Mouse (Mus musculus) ES-Bruce4 (cell line): ENCODE data around the gene Pi16. TPM values are rescaled to one million over a fixed set of nuclear protein-coding genes. Genes with fewer than 3 reads are reported as not detected.

Experiments used
- H3K27ac ChIP-seq: 2 replicates; pipeline ENCODE4 v1.5.1; 2012; ENCODE audit warnings: low read length, inconsistent platforms; ENCODE audit not compliant: insufficient read depth
- H3K27me3 ChIP-seq: 2 replicates; pipeline ENCODE4 v1.6.1; 2012; ENCODE audit warnings: mild to moderate bottlenecking, low read length, inconsistent platforms; ENCODE audit not compliant: control insufficient read depth, poor library complexity, insufficient read depth, severe bottlenecking
- H3K36me3 ChIP-seq: 2 replicates; pipeline ENCODE4 v1.6.1; 2012; ENCODE audit warnings: inconsistent platforms, mild to moderate bottlenecking, low read length, moderate library complexity; ENCODE audit not compliant: control insufficient read depth, poor library complexity, insufficient read depth, severe bottlenecking
- H3K4me1 ChIP-seq: one replicate; pipeline ENCODE4 v1.8.1; 2011; ENCODE audit warnings: low read length; ENCODE audit not compliant: control insufficient read depth, insufficient read depth
- H3K4me3 ChIP-seq: 2 replicates; pipeline ENCODE4 v1.5.1; 2011; ENCODE audit warnings: low read depth, mild to moderate bottlenecking, low read length
- H3K9ac ChIP-seq: 2 replicates; pipeline ENCODE4 v1.6.1; 2012; ENCODE audit warnings: low read depth, mild to moderate bottlenecking, inconsistent platforms; ENCODE audit not compliant: poor library complexity, severe bottlenecking
- H3K9me3 ChIP-seq: replicated peaks from 2 replicates; pipeline ENCODE4 v1.6.1; 2012; ENCODE audit warnings: mild to moderate bottlenecking, low read length, inconsistent platforms; ENCODE audit not compliant: control insufficient read depth, poor library complexity, insufficient read depth, severe bottlenecking
- CTCF ChIP-seq: IDR thresholded peaks from one replicate; pipeline ENCODE4 v1.8.1; 2011; ENCODE audit warnings: low read depth, low read length
- EP300 ChIP-seq: IDR thresholded peaks from 2 replicates; pipeline ENCODE4 v1.6.1; 2011; ENCODE audit warnings: low read depth, low read length; ENCODE audit not compliant: insufficient read depth
- POLR2A ChIP-seq: IDR thresholded peaks from one replicate; pipeline ENCODE4 v1.8.1; 2011; ENCODE audit warnings: low read length; ENCODE audit not compliant: insufficient read depth
- polyA plus RNA-seq: library from polyadenylated mRNA; stranded (reverse); fragments of >200 nt; gene quantifications from 2 replicates; pipeline ENCODE4 v1.2.4, GENCODE M21; 2011; ENCODE audit warnings: low read depth; ENCODE audit not compliant: missing spikeins, insufficient read depth, insufficient read length

Gene Pi16
- polyA plus RNA-seq, 1 experiment = 0.39 TPM

- TF ChIP-seq POLR2A (no peak), EP300 (no peak), CTCF (no peak)
- Histone ChIP-seq H3K27ac (no peak overlapping the region), H3K9me3 (no peaks in the 10 kb centered on the region), H3K4me1 (no peaks in the 10 kb centered on the region), H3K9ac (no peak overlapping the region), H3K4me3 (no peak overlapping the region), H3K36me3 (no peaks in the 10 kb centered on the region), H3K27me3 (no peaks in the 10 kb centered on the region)
Observed at GRCm38 (mm10) chr17:29273889-29274288, 43.6 kb upstream of the Pi16 start.

- Histone ChIP-seq H3K27ac (peak overlapping the region; percentile 69), H3K4me1 (no peaks in the 10 kb centered on the region), H3K36me3 (no peaks in the 10 kb centered on the region), H3K9ac (no peak overlapping the region), H3K27me3 (no peaks in the 10 kb centered on the region), H3K9me3 (no peaks in the 10 kb centered on the region), H3K4me3 (no peak overlapping the region)
- TF ChIP-seq CTCF (no peak), POLR2A (no peak), EP300 (no peak)
Observed at GRCm38 (mm10) chr17:29280422-29280821, 37.1 kb upstream of the Pi16 start.

- H3K9me3 ChIP-seq = no peaks in the 10 kb centered on the region
- no peaks in the 10 kb centered on the region for H3K36me3 ChIP-seq
- TF ChIP-seq CTCF (no peak), EP300 (no peak), POLR2A (no peak)
- H3K27ac ChIP-seq = no peak overlapping the region
- no peaks in the 10 kb centered on the region for H3K27me3 ChIP-seq
- no peaks in the 10 kb centered on the region for H3K4me1 ChIP-seq
- H3K9ac ChIP-seq = no peak overlapping the region
- no peak overlapping the region for H3K4me3 ChIP-seq
Observed at GRCm38 (mm10) chr17:29281541-29281940, 35.9 kb upstream of the Pi16 start.

GRCm38 (mm10) chr17:29282216-29282952, 35.1 kb upstream of the Pi16 start:
- H3K27me3 ChIP-seq = no peaks in the 10 kb centered on the region
- H3K9ac ChIP-seq = no peak overlapping the region
- TF ChIP-seq EP300 (no peak), CTCF (no peak), POLR2A (no peak)
- H3K4me1 ChIP-seq = no peaks in the 10 kb centered on the region
- no peaks in the 10 kb centered on the region for H3K9me3 ChIP-seq
- H3K36me3 ChIP-seq = no peaks in the 10 kb centered on the region
- no peak overlapping the region for H3K27ac ChIP-seq
- no peak overlapping the region for H3K4me3 ChIP-seq

GRCm38 (mm10) chr17:29291793-29292192, 25.7 kb upstream of the Pi16 start:
- Histone ChIP-seq H3K36me3 (no peaks in the 10 kb centered on the region), H3K9ac (no peak overlapping the region), H3K4me1 (no peaks in the 10 kb centered on the region), H3K27ac (no peak overlapping the region), H3K9me3 (no peaks in the 10 kb centered on the region), H3K27me3 (no peaks in the 10 kb centered on the region), H3K4me3 (no peak overlapping the region)
- TF ChIP-seq EP300 = no peak
- no peak for TF ChIP-seq CTCF
- TF ChIP-seq POLR2A = no peak

- H3K27ac ChIP-seq = no peak overlapping the region
- no peaks in the 10 kb centered on the region for H3K9me3 ChIP-seq
- no peak for TF ChIP-seq EP300
- TF ChIP-seq POLR2A = no peak
- TF ChIP-seq CTCF = no peak
- no peaks in the 10 kb centered on the region for H3K36me3 ChIP-seq
- H3K27me3 ChIP-seq = no peaks in the 10 kb centered on the region
- no peak overlapping the region for H3K9ac ChIP-seq
- H3K4me1 ChIP-seq = no peaks in the 10 kb centered on the region
- H3K4me3 ChIP-seq = no peak overlapping the region
Observed at GRCm38 (mm10) chr17:29292996-29293395, 24.5 kb upstream of the Pi16 start.
